Mouse (Mus musculus) common myeloid progenitor, adult 5-6 weeks (primary cell): ENCODE results near the gene Cer1. TPM values are rescaled to one million over a fixed set of nuclear protein-coding genes. Genes with fewer than 3 reads are reported as not detected.

Source experiments
- ATAC-seq: replicated peaks from 2 replicates; pipeline ENCODE4 v1.8.0; 2016; ENCODE audit warnings: low read depth, mild to moderate bottlenecking, moderate TSS enrichment, inconsistent platforms; ENCODE audit not compliant: poor library complexity, severe bottlenecking
- total RNA-seq: library from RNA; stranded (forward); fragments of 200-1000, 187-1606 nt; gene quantifications from 2 replicates; pipeline ENCODE4 v1.2.3, GENCODE M21; 2017

The Cer1 gene
- not detected in 2 replicates for total RNA-seq

- no peak for ATAC-seq
Measured at GRCm38 (mm10) chr4:82884636-82885534, at the start of gene Cer1. Cer1 (minus strand) TSS chr4:82885148.

DNA sequence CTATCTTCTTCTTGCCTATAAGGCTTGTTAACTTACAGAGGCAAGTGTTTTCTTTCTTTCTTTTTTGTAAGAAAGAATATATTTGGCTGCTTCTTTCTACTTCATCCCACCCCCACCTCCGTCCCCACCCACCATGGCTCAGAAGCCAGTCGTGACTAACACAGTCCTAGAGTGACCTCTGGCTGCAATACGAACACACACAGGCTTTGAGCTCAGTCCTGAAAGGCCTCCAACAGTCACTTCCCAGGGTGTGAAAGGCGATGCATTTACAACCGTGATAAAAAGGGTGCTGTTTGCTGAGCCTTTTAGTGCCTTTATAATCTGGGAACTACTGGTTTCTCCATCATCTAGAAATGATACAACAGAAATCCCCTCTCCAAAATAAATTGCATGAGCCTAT lies 49.4 kb upstream of the Cer1 start:
- ATAC-seq = peak; percentile 88

DNA sequence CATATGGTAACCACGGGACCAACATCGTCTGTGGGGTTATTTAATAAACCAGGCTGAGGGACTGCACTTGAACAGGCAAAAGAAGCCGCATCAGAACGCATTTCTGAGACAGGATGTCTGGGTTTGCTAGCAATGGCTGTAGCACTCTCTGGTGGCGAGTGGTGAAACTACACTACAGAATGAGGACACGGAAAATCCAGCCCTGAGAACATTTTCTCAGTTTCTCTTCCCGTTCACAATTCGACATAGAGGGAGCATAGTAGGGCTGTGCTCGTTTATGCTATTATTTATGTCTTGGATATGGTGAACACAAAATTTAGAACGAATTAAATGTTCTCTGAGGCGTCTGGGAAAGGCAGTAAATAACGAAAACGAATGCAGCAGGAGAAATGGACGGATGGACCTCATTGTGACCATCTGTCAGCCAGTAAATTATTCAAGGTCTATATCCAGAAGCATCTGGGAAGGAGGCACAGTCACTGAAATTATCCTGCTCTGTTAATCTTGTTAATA lies 48.8 kb upstream of the Cer1 start:
- ATAC-seq = peak; percentile 96

- ATAC-seq = no peak
Measured at GRCm38 (mm10) chr4:82930079-82930478, 45.1 kb upstream of the Cer1 start.

DNA sequence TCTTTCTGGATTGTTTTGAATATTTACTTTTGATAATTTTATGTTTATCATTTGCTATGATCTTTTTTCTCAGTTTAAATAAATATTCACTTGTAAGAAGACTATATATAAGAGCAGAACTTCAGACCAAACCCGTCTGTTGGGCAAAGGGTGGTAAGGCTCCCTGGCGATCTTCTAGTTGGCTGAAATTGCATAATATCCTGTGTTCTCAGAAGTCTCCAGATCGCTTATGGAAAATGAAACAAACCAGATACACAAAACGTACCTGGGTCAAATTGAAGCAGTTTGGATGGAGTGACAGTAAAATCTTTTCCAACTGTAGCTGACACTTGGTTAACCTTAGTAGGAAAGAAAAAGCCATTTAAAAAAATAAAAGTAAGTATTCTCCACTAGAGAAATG lies 37.0 kb upstream of the Cer1 start:
- peak; percentile 63; the same call in 1 of the 2 replicates for ATAC-seq

GRCm38 (mm10) chr4:82918625-82919024 lies 33.7 kb upstream of the Cer1 start:
- ATAC-seq = peak; percentile 83

GRCm38 (mm10) chr4:82916678-82917050 lies 31.7 kb upstream of the Cer1 start:
- ATAC-seq = no peak

DNA sequence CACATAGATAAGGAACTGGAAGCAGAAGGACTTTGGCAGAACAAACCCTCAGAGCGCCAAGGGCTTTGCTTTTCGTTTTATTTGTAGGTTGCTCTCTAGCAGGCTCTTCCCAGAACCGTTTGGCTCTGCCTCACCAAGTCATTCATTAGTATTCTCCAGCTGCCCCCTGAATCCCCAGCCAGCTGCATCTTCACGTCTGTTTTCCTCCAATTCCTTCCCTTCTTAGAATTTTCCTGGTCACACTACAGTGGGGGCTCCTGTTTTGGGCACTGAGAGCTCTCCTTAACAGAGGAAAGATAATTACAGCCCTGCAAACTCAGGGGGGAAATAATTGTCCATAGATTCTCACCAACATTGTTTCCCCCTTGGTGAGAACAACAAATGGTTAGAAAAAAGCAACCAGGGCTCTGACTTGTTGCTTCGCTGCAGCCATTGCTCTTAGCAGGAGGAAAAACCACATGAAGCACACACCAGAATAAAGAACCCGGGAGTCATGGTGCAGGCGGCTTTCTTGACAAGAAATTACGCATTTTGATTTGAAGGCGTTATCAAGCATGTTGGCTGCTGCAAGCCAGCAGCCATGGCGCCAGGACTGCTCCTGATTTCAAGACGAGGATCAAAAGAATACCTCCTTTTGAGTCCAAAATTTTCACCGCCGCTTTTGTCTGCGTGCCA lies 31.2 kb upstream of the Cer1 start:
- ATAC-seq = no peak

- no peak for ATAC-seq
Measured at GRCm38 (mm10) chr4:82915576-82915975, 30.6 kb upstream of the Cer1 start.

GRCm38 (mm10) chr4:82914601-82915143 lies 29.7 kb upstream of the Cer1 start:
- ATAC-seq = no peak

DNA sequence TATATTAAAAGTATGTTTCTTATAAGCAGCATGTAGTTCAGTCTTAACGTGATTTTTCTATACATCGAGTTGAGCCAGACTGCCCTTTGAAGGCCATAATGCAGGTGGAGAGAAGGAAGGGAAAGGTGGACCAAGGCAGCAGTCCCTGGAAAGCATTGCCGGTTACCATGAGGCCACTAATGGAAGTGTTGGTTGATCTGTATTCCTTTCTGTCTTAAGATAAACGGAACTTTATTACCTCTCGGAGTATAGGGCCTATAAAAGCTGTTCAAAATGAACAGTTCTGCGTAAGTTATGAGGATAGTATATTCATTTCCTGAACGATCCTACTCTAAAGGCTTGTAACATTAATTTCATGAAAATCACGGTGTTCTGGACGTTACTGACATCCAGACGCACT lies 10.3 kb upstream of the Cer1 start:
- ATAC-seq = no peak

GRCm38 (mm10) chr4:82892247-82892646 lies 7.3 kb upstream of the Cer1 start:
- no peak for ATAC-seq

DNA sequence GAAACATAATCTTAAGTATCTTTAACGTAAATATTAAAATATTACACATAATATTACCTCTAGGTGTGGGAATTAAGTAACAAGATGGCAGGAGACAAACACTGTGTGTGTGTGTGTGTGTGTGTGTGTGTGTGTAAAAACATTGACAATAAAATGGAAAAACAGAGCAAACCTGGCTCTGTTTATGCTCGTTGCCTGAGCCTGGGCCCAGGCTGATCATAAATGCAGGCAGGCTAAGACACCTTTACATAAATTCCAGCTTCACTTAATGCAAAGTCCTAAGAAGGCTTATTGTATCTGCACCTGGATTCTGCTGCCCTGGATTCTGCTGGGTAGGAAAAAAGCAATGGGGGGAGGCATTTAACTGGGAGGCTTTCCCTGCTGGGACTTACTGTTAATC lies 6.6 kb upstream of the Cer1 start:
- no peak for ATAC-seq

GRCm38 (mm10) chr4:82891049-82891448 lies 6.1 kb upstream of the Cer1 start:
- no peak for ATAC-seq

GRCm38 (mm10) chr4:82890585-82890984 lies 5.6 kb upstream of the Cer1 start:
- no peak for ATAC-seq

- no peak for ATAC-seq
Measured at GRCm38 (mm10) chr4:82886148-82886547, 1.2 kb upstream of the Cer1 start.

DNA sequence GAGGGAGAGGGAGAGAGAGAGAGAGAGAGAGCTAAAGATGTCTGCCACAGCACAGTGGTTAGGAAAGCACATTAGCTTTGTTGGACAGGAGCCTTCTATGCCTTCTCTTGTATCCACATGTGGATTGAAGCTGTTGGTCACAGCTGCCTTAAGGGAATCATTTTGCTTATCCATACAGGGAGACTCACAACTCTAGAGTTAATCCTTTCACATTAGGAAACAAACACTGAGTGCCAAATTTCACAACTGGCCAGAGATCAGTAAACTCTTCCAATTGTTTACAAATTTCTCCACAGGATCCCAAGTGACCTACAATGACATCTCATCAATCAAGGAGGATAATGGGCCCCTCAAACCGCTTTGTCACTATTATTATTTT lies 576 bp upstream of the Cer1 start:
- ATAC-seq = no peak

- no peak for ATAC-seq
Measured at GRCm38 (mm10) chr4:82882500-82882899, 2.4 kb downstream of the Cer1 start.

- ATAC-seq = no peak
Measured at GRCm38 (mm10) chr4:82881366-82881765, 3.6 kb downstream of the Cer1 start.

DNA sequence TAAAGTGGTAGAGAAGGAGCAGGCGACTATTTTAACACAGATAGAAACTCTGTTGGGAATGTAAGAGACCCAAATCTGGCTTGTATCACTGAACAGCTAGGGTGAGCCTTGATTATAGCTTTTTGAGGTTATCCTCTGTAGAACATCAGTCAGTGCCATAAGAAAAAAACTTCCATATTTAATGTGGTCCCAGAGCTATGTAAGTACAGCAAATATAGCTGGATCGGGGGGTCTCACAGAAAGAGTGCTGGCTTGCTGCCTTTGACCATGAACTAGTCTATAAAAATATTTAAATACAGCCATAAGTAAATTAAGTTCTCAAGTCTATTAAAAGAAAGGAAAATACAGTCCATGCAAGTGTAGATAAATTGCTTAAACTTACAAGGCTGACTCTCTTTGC lies 4.7 kb downstream of the Cer1 start:
- no peak for ATAC-seq

- no peak for ATAC-seq
Measured at GRCm38 (mm10) chr4:82879152-82879551, 5.8 kb downstream of the Cer1 start.
